Mouse (Mus musculus) erythroblast, embryonic 14.5 days (primary cell): ENCODE results near the gene Chrm1.

Experiments
- GATA1 ChIP-seq: IDR thresholded peaks from 2 replicates; pipeline ENCODE4 v1.6.1; 2012; ENCODE audit warnings: low read length, inconsistent platforms, mixed read lengths
- TAL1 ChIP-seq: IDR thresholded peaks from 3 replicates; pipeline ENCODE4 v1.6.1; 2012; ENCODE audit warnings: low read length, inconsistent platforms, mixed read lengths

- TF ChIP-seq GATA1 (no peak), TAL1 (no peak)
Measured at GRCm38 (mm10) chr19:8722021-8722420, 58.4 kb downstream of the Chrm1 start.
